Mouse (Mus musculus) megakaryocyte-erythroid progenitor cell, adult 5-6 weeks (primary cell): ENCODE measurements around the gene Ndufs6. TPM values are rescaled to one million over a fixed set of nuclear protein-coding genes. Genes with fewer than 3 reads are reported as not detected.

Experiments
- total RNA-seq, 2 experiments: library from RNA; stranded (forward) in 1 of 2; stranded (reverse) in 1 of 2; fragments of 200-1000, 215-1000 nt in 1 of 2; fragments of >200 nt in 1 of 2; fragmentation: Nextera tagmentation in 1 of 2; gene quantifications; 2 replicates each; pipeline ENCODE4 v1.2.3; 2014 to 2017

The Ndufs6 gene
- total RNA-seq, 2 experiments from 2014 or later, result 162 to 338 TPM

Other genes starting within 250 kb of the Ndufs6 start
- gene Irx4, start 68.1 kb downstream of the Ndufs6 start, total RNA-seq (2014; fragmentation: Nextera tagmentation), result not detected in 2 replicates
- not detected in 2 replicates for gene Irx4, start 68.1 kb downstream of the Ndufs6 start, total RNA-seq (2017)
- gene Mrpl36, start within 50 bp of the Ndufs6 start, total RNA-seq (2014; fragmentation: Nextera tagmentation), result 113 and 157 TPM in 2 replicates
- gene Mrpl36, start within 50 bp of the Ndufs6 start, total RNA-seq (2017), result 49.6 and 60.0 TPM in 2 replicates
- gene Lpcat1, start 138.7 kb upstream of the Ndufs6 start, total RNA-seq (2014; fragmentation: Nextera tagmentation), result 46.7 and 50.6 TPM in 2 replicates
- gene Lpcat1, start 138.7 kb upstream of the Ndufs6 start, total RNA-seq (2017), result 19.3 and 32.4 TPM in 2 replicates
- not detected in 2 replicates for gene Slc6a3, start 208.2 kb upstream of the Ndufs6 start, total RNA-seq (2014; fragmentation: Nextera tagmentation)
- gene Slc6a3, start 208.2 kb upstream of the Ndufs6 start, total RNA-seq (2017), result not detected in 2 replicates